Mouse (Mus musculus) testis, adult 2 months (tissue): ENCODE results near the gene Ros1.

Experiments used
- CTCF ChIP-seq: fragments of 200-500 bp; IDR thresholded peaks from 2 replicates; pipeline ENCODE4 v1.5.1; 2012; ENCODE audit warnings: low read depth, mild to moderate bottlenecking, inconsistent platforms, low read length, moderate library complexity; ENCODE audit not compliant: control insufficient read depth, insufficient read depth, insufficient replicate concordance
- POLR2A ChIP-seq: fragments of 200-500 bp; IDR thresholded peaks from 2 replicates; pipeline ENCODE4 v1.6.1; 2012; ENCODE audit warnings: low read depth, mild to moderate bottlenecking, inconsistent platforms, low read length, moderate library complexity; ENCODE audit not compliant: control insufficient read depth

- TF ChIP-seq POLR2A (no peak), CTCF (peak; percentile 34; the same call in 1 of the 2 replicates)
Measured at GRCm38 (mm10) chr10:52232196-52233176, 37.4 kb upstream of the Ros1 start.
